Mouse (Mus musculus) limb, embryonic 14.5 days (tissue): Measurements from ENCODE around the gene Esrrg. TPM values are rescaled to one million over a fixed set of nuclear protein-coding genes. Genes with fewer than 3 reads are reported as not detected.

Experiments
- ATAC-seq: fragments of 200-750 bp; cut with Nextera tagmentation; 2 replicates; pipeline ENCODE4 v1.8.0; 2017; ENCODE audit warnings: low read depth, moderate number of reproducible peaks, moderate TSS enrichment; ENCODE audit not compliant: low FRiP score
- DNase-seq: peaks from one replicate; pipeline ENCODE4 v3.0.0-alpha.2; 2015; ENCODE audit warnings: low spot score
- H3K27ac ChIP-seq: fragments of 300-500 bp; sonication (generic); replicated peaks from 2 replicates; pipeline ENCODE4 v1.5.1; 2014; ENCODE audit warnings: low read depth, mild to moderate bottlenecking, low read length, moderate library complexity, mixed read lengths
- H3K27me3 ChIP-seq: fragments of 300-500 bp; sonication (generic); 2 replicates; pipeline ENCODE4 v1.6.1; 2014; ENCODE audit warnings: low read length, mixed read lengths; ENCODE audit not compliant: control insufficient read depth, insufficient read depth
- H3K36me3 ChIP-seq: fragments of 300-500 bp; sonication (generic); 2 replicates; pipeline ENCODE4 v1.6.1; 2014; ENCODE audit warnings: mild to moderate bottlenecking, low read length, moderate library complexity, mixed read lengths; ENCODE audit not compliant: control insufficient read depth, insufficient read depth
- H3K4me1 ChIP-seq: fragments of 300-500 bp; sonication (generic); 2 replicates; pipeline ENCODE4 v1.6.1; 2014; ENCODE audit warnings: antibody characterized with exemption, low read length, mixed read lengths; ENCODE audit not compliant: control insufficient read depth, insufficient read depth
- H3K4me2 ChIP-seq: fragments of 300-500 bp; sonication (generic); replicated peaks from 2 replicates; pipeline ENCODE4 v1.6.1; 2014; ENCODE audit warnings: low read depth, mild to moderate bottlenecking, low read length, moderate library complexity; ENCODE audit not compliant: severe bottlenecking
- H3K4me3 ChIP-seq: fragments of 300-500 bp; sonication (generic); replicated peaks from 2 replicates; pipeline ENCODE4 v1.5.1; 2014; ENCODE audit warnings: low read length
- H3K9ac ChIP-seq: fragments of 300-500 bp; sonication (generic); 2 replicates; pipeline ENCODE4 v1.6.1; 2014; ENCODE audit warnings: mild to moderate bottlenecking, low read depth, low read length, moderate library complexity; ENCODE audit not compliant: severe bottlenecking
- H3K9me3 ChIP-seq: fragments of 300-500 bp; sonication (generic); 2 replicates; pipeline ENCODE4 v1.6.1; 2016; ENCODE audit warnings: low read length; ENCODE audit not compliant: control insufficient read depth
- POLR2A ChIP-seq: fragments of 200-500 bp; IDR thresholded peaks from 2 replicates; pipeline ENCODE4 v1.8.0; 2012; ENCODE audit warnings: inconsistent platforms, mild to moderate bottlenecking, moderate library complexity, borderline replicate concordance; ENCODE audit not compliant: insufficient read depth, insufficient read length; ENCODE audit errors: extremely low read depth
- WGBS: fragments of 180-500 bp; shearing (Covaris S2); extraction: QIAGEN DNeasy Blood & Tissue Kit; methylation state at CpG from one replicate; pipeline ENCODE4 v1.1.7; 2014; 5-methylcytosine and 5-hydroxymethylcytosine counted together
- polyA plus RNA-seq, 2 experiments: library from polyadenylated mRNA; depleted of rRNA in 1 of 2; stranded (reverse) in 1 of 2; unstranded in 1 of 2; fragments of >200 nt; fragmentation: Nextera tagmentation in 1 of 2; extraction: Ambion mirVana in 1 of 2; gene quantifications; 2 replicates each; pipeline versions ENCODE4 v1.2.1 to v1.2.3; 2012 to 2014

Esrrg gene
- polyA plus RNA-seq, 2 experiments: 1.1 to 1.5 TPM

DNA sequence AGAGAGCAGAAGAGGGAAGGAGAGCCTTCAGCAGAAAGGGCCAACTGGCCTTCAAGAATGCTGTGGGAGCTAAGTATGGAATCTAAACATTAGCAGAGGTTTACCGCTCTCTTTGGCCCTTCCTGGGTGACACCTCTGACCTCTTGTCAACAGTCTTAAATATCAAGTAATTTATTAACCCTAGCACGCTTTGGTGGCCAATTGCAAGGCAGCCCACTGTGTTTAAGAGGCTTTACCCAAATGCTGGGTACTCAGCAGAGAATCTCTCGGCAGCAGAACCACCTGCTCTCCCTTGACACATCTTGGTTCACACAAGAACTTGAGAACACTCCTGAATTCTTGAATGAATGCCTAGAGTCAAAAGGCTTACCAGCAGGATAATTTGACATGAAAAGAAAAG lies 293.6 kb downstream of the Esrrg start:
- no peak overlapping the region for H3K27ac ChIP-seq
- H3K27me3 ChIP-seq: no peaks in the 10 kb centered on the region
- no peak overlapping the region for H3K9ac ChIP-seq
- ATAC-seq (no peak), DNase-seq (no peak)
- no peaks in the 10 kb centered on the region for H3K36me3 ChIP-seq
- no peaks in the 10 kb centered on the region for H3K9me3 ChIP-seq
- no peak for TF ChIP-seq POLR2A
- H3K4me3 ChIP-seq: no peak overlapping the region
- WGBS: 33% methylated on average over 3 of the region's 3 CpGs
- no peak overlapping the region for H3K4me2 ChIP-seq
- H3K4me1 ChIP-seq: no peaks in the 10 kb centered on the region

GRCm38 (mm10) chr1:187904731-187905130 lies 296.1 kb downstream of the Esrrg start:
- no peak overlapping the region for H3K4me2 ChIP-seq
- H3K9me3 ChIP-seq: no peaks in the 10 kb centered on the region
- ATAC-seq (no peak), DNase-seq (no peak)
- H3K27ac ChIP-seq: no peak overlapping the region
- H3K4me3 ChIP-seq: no peak overlapping the region
- WGBS: 78% methylated on average over 4 of the region's 4 CpGs
- H3K9ac ChIP-seq: no peak overlapping the region
- no peak for TF ChIP-seq POLR2A
- H3K4me1 ChIP-seq: peaks cover 4% of the 10 kb centered on the region; the same call in 1 of the 2 replicates
- H3K27me3 ChIP-seq: no peaks in the 10 kb centered on the region
- no peaks in the 10 kb centered on the region for H3K36me3 ChIP-seq

- 62% methylated on average over 7 of the region's 7 CpGs for WGBS
- H3K9me3 ChIP-seq: no peaks in the 10 kb centered on the region
- no peak overlapping the region for H3K4me3 ChIP-seq
- no peaks in the 10 kb centered on the region for H3K36me3 ChIP-seq
- no peak overlapping the region for H3K4me2 ChIP-seq
- no peak for TF ChIP-seq POLR2A
- no peak overlapping the region for H3K9ac ChIP-seq
- no peak overlapping the region for H3K27ac ChIP-seq
- ATAC-seq (no peak), DNase-seq (no peak)
- no peaks in the 10 kb centered on the region for H3K27me3 ChIP-seq
- H3K4me1 ChIP-seq: peaks cover 4% of the 10 kb centered on the region; the same call in 1 of the 2 replicates
Observed at GRCm38 (mm10) chr1:187907407-187907806, 298.8 kb downstream of the Esrrg start.

- no peak for TF ChIP-seq POLR2A
- Histone ChIP-seq H3K4me2 (no peak overlapping the region), H3K4me3 (no peak overlapping the region), H3K27me3 (no peaks in the 10 kb centered on the region), H3K36me3 (no peaks in the 10 kb centered on the region), H3K4me1 (peaks cover 4% of the 10 kb centered on the region; the same call in 1 of the 2 replicates), H3K9me3 (no peaks in the 10 kb centered on the region), H3K9ac (no peak overlapping the region), H3K27ac (no peak overlapping the region)
- 4% methylated on average over 3 of the region's 3 CpGs for WGBS
- peak; percentile 49 for DNase-seq
- ATAC-seq: peak; percentile 88
Observed at GRCm38 (mm10) chr1:187907871-187908270, 299.3 kb downstream of the Esrrg start.

GRCm38 (mm10) chr1:187910718-187911117 lies 302.1 kb downstream of the Esrrg start:
- Histone ChIP-seq H3K36me3 (no peaks in the 10 kb centered on the region), H3K9me3 (no peaks in the 10 kb centered on the region), H3K4me3 (no peak overlapping the region), H3K4me1 (peaks cover 4% of the 10 kb centered on the region; the same call in 1 of the 2 replicates), H3K27me3 (no peaks in the 10 kb centered on the region), H3K9ac (no peak overlapping the region), H3K27ac (no peak overlapping the region), H3K4me2 (no peak overlapping the region)
- DNase-seq (no peak), ATAC-seq (no peak)
- no peak for TF ChIP-seq POLR2A
- WGBS: 85% methylated on average over 7 of the region's 7 CpGs

DNA sequence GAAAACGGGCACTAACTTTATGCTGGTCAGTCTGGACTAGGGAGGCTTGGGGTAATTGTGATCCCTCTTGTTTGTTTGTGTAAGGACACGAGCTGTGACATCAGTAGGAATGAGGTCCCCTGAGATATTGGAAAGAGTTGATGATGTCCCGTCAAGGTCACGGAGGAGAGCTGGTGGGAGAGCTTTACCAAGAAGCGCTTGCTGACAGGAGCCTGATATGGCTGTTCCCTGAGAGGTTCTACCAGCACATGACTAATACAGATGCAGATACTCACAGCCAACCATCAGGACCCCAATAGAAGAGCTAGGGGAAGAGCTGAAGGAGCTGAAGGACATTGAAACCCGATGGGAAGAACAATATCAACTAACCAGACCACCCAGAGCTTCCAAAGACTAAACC lies 302.6 kb downstream of the Esrrg start:
- H3K9ac ChIP-seq: no peak overlapping the region
- H3K4me2 ChIP-seq: no peak overlapping the region
- H3K9me3 ChIP-seq: no peaks in the 10 kb centered on the region
- H3K27ac ChIP-seq: no peak overlapping the region
- H3K4me1 ChIP-seq: peaks cover 4% of the 10 kb centered on the region; the same call in 1 of the 2 replicates
- no peaks in the 10 kb centered on the region for H3K27me3 ChIP-seq
- no peak for TF ChIP-seq POLR2A
- ATAC-seq: no peak
- H3K36me3 ChIP-seq: no peaks in the 10 kb centered on the region
- 80% methylated on average over 6 of the region's 6 CpGs for WGBS
- no peak for DNase-seq
- H3K4me3 ChIP-seq: no peak overlapping the region
